Mouse (Mus musculus) cerebellum, adult 11 months (tissue): ENCODE measurements around the gene Crbn.

Experiments used
- DNase-seq: peaks from one replicate; pipeline ENCODE4 v3.0.0; 2022

Crbn gene

GRCm38 (mm10) chr6:106761486-106761885, 38.4 kb downstream of the Crbn start:
- DNase-seq = no peak

- DNase-seq = no peak
Measured at GRCm38 (mm10) chr6:106760473-106761218, 39.2 kb downstream of the Crbn start.

- DNase-seq = no peak
Measured at GRCm38 (mm10) chr6:106758299-106758698, 41.6 kb downstream of the Crbn start.

- DNase-seq = no peak
Measured at GRCm38 (mm10) chr6:106750291-106750690, 49.6 kb downstream of the Crbn start.

GRCm38 (mm10) chr6:106748887-106749388, 50.9 kb downstream of the Crbn start, which contains the start of gene Il5ra:
Gene Il5ra (minus strand): TSS chr6:106749037.
- no peak for DNase-seq

GRCm38 (mm10) chr6:106747804-106748203, 52.1 kb downstream of the Crbn start:
- DNase-seq = no peak

- no peak for DNase-seq
Measured at GRCm38 (mm10) chr6:106747251-106747650, 52.6 kb downstream of the Crbn start.

- DNase-seq = no peak
Measured at GRCm38 (mm10) chr6:106745673-106746394, 54.0 kb downstream of the Crbn start.

- DNase-seq = no peak
Measured at GRCm38 (mm10) chr6:106743556-106744233, 56.2 kb downstream of the Crbn start.

- DNase-seq = no peak
Measured at GRCm38 (mm10) chr6:106740244-106740825, 59.5 kb downstream of the Crbn start.

GRCm38 (mm10) chr6:106738229-106738628, 61.6 kb downstream of the Crbn start:
- no peak for DNase-seq

GRCm38 (mm10) chr6:106732563-106732962, 67.3 kb downstream of the Crbn start:
- no peak for DNase-seq
